Mouse (Mus musculus) ovary, adult 18-20 months (tissue): ENCODE results near the gene Kazald1.
"Not testable (repeated sequence)": the region's sequence is repeated elsewhere in the genome, so short reads cannot be mapped to it uniquely, and the experiment has no call there.

ENCODE experiments used
- DNase-seq: peaks from one replicate; pipeline ENCODE4 v3.0.0; 2022; ENCODE audit warnings: low spot score, mixed read lengths

Kazald1 gene

GRCm38 (mm10) chr19:45074580-45075322 lies at the start of gene Kazald1:
Gene Kazald1 (plus strand): TSS chr19:45075241.
- peak; percentile 92 for DNase-seq

- no peak for DNase-seq
Measured at GRCm38 (mm10) chr19:45025937-45026568, 49.0 kb upstream of the Kazald1 start.

GRCm38 (mm10) chr19:45026958-45027670 lies 47.9 kb upstream of the Kazald1 start:
- no peak for DNase-seq

- DNase-seq = no peak
Measured at GRCm38 (mm10) chr19:45027848-45028247, 47.2 kb upstream of the Kazald1 start.

- DNase-seq = no peak
Measured at GRCm38 (mm10) chr19:45028746-45029145, 46.3 kb upstream of the Kazald1 start.

- no peak for DNase-seq
Measured at GRCm38 (mm10) chr19:45029571-45029970, 45.5 kb upstream of the Kazald1 start.

- DNase-seq = no peak
Measured at GRCm38 (mm10) chr19:45030111-45030510, 44.9 kb upstream of the Kazald1 start.

- DNase-seq = peak; percentile 70
Measured at GRCm38 (mm10) chr19:45030746-45031693, 44.0 kb upstream of the Kazald1 start.

GRCm38 (mm10) chr19:45031780-45032179 lies 43.3 kb upstream of the Kazald1 start:
- DNase-seq = peak; percentile 53

- no peak for DNase-seq
Measured at GRCm38 (mm10) chr19:45032570-45033332, 42.3 kb upstream of the Kazald1 start.

- DNase-seq = no peak
Measured at GRCm38 (mm10) chr19:45036867-45037266, 38.2 kb upstream of the Kazald1 start.

- DNase-seq = not testable (repeated sequence)
Measured at GRCm38 (mm10) chr19:45038198-45038597, 36.8 kb upstream of the Kazald1 start.

- DNase-seq = no peak
Measured at GRCm38 (mm10) chr19:45040214-45040613, 34.8 kb upstream of the Kazald1 start.

- no peak for DNase-seq
Measured at GRCm38 (mm10) chr19:45044389-45044927, 30.6 kb upstream of the Kazald1 start.

- DNase-seq = no peak
Measured at GRCm38 (mm10) chr19:45045236-45045635, 29.8 kb upstream of the Kazald1 start.

GRCm38 (mm10) chr19:45045651-45046050 lies 29.4 kb upstream of the Kazald1 start, which contains the start of gene Pdzd7:
Gene Pdzd7 (minus strand): TSS chr19:45045717.
- DNase-seq = no peak

GRCm38 (mm10) chr19:45046523-45047321 lies 28.3 kb upstream of the Kazald1 start:
- peak; percentile 82 for DNase-seq

GRCm38 (mm10) chr19:45047417-45047934 lies 27.6 kb upstream of the Kazald1 start, which contains the start of gene Sfxn3:
Gene Sfxn3 (plus strand): TSS chr19:45047503.
- DNase-seq = peak; percentile 90

GRCm38 (mm10) chr19:45047935-45048643 lies 27.0 kb upstream of the Kazald1 start:
- no peak for DNase-seq
